Mouse (Mus musculus): ENCODE data around the gene Fhl3. TPM values are rescaled to one million over a fixed set of nuclear protein-coding genes. Genes with fewer than 3 reads are reported as not detected.
"Not testable (repeated sequence)": the region's sequence is repeated elsewhere in the genome, so short reads cannot be mapped to it uniquely, and the experiment has no call there.

Fhl3 gene
- total and polyA plus RNA-seq, 2 experiments from 2014 or later, result 2.0 to 6.9 TPM

DNA sequence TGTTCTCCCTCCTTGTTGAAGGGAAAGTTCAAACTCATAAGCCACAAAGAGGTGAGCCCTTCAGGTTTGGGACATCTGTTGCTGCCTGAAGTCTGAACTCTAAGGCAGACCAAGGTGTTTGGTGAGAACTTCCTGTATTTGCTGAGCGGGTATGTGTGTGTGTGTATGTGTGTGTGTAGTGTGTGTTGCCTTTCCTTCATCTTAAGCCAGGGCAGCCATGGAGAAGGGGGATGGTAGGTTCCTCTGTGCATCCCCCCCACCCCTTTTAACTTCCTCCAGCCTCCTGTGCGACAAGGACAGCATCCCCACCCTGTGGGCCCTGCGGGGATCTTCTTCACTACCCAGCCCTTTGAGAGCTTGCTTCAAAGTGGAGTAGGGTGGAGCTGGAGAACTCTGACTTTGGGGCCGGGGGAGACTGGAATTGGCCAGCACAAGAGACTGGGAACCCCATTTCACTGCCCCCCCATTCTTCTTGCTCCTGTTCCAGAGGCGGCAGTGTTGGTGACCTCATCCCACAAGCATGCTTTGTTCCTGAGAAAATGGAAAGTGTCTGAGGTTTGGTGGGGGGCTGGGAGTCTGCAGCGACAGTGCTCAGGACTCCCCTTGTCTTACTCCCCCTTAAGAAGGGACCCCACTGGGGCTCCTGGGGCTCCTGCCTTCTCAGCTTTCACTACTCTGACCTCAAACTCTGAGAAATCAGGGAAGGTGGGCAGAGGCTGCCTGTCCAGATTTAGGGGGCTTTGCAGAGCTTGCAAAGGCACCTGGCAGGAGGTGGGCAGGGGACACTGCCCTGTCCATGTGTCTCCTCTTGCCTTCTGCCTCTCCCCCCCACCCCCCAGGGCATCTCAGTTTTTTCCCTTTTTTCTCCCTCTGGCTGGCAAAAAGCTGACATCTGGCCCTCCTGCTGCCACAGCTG is 3.6 kb downstream of the Fhl3 start:
- H3K4me3 ChIP-seq (ENCODE audit: low read depth, low read length), result no peak overlapping the region
- H3K9me3 ChIP-seq (ENCODE audit: low read length), result no peaks in the 10 kb centered on the region
- WGBS, result 15% methylated on average over 6 of the region's 6 CpGs
- H3K4me1 ChIP-seq (ENCODE audit: insufficient read depth, low read length), result peaks cover 7% of the 10 kb centered on the region; the same call in 1 of the 2 replicates
- ATAC-seq (ENCODE audit: low FRiP score) (no peak), DNase-seq (ENCODE audit: low spot score) (no peak)
- H3K27me3 ChIP-seq (ENCODE audit: insufficient read depth, low read length), result no peaks in the 10 kb centered on the region
- no peaks in the 10 kb centered on the region for H3K36me3 ChIP-seq (ENCODE audit: insufficient read depth, low read length)
- H3K27ac ChIP-seq (ENCODE audit: low read depth, low read length), result peak overlapping the region; percentile 8; the same call in 1 of the 2 replicates
- H3K9ac ChIP-seq (replicated peaks; ENCODE audit: low read length, poor library complexity, severe bottlenecking), result no peak overlapping the region
- TF ChIP-seq CTCF (IDR thresholded peaks at IDR 0.05), result no peak
- H3K4me2 ChIP-seq (ENCODE audit: low read depth, low read length, poor library complexity, severe bottlenecking), result no peak overlapping the region

DNA sequence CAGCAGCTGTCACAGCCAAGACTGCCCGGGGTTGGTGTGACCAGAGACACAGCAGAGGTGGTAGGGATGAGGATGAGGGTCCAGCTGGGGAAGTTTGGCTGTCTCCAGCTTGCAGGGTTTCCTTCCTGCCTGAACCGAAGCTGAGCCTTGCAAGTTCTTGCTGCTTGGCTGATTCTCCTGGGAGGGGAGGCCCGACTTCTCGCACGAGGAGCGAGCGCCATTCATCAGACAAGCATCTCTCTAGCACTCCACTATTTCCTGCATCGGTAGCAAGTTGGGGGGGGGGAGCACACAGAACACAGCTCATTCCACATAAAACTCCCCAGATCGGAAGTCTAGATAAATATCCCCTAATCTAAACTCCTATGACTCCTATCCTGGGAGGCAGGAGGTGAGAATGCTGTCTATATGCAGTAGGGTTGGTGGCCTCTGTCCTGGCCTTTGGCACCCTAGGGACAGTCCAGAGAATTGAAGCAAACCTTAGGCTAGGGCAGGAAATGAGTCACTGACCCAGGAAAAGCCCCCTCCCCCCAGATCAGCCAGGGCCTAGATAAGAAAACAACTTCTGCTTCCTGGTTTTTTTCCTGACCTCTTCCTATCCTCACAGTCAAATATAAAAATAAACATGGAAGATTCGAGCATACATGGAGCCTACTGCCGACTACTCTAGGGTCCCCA is 4.4 kb downstream of the Fhl3 start:
- Histone ChIP-seq H3K4me2 (ENCODE audit: low read depth, low read length, poor library complexity, severe bottlenecking) (no peak overlapping the region), H3K4me1 (ENCODE audit: insufficient read depth, low read length) (peaks cover 3% of the 10 kb centered on the region; the same call in 1 of the 2 replicates), H3K36me3 (ENCODE audit: insufficient read depth, low read length) (no peaks in the 10 kb centered on the region), H3K27me3 (ENCODE audit: insufficient read depth, low read length) (no peaks in the 10 kb centered on the region), H3K27ac (ENCODE audit: low read depth, low read length) (peak overlapping the region; percentile 8; the same call in 1 of the 2 replicates), H3K4me3 (ENCODE audit: low read depth, low read length) (no peak overlapping the region), H3K9ac (replicated peaks; ENCODE audit: low read length, poor library complexity, severe bottlenecking) (no peak overlapping the region), H3K9me3 (ENCODE audit: low read length) (no peaks in the 10 kb centered on the region)
- TF ChIP-seq CTCF (IDR thresholded peaks at IDR 0.05), result no peak
- WGBS, result 27% methylated on average over 11 of the region's 11 CpGs
- no peak for ATAC-seq (ENCODE audit: low FRiP score)
- DNase-seq (ENCODE audit: low spot score), result no peak

DNA sequence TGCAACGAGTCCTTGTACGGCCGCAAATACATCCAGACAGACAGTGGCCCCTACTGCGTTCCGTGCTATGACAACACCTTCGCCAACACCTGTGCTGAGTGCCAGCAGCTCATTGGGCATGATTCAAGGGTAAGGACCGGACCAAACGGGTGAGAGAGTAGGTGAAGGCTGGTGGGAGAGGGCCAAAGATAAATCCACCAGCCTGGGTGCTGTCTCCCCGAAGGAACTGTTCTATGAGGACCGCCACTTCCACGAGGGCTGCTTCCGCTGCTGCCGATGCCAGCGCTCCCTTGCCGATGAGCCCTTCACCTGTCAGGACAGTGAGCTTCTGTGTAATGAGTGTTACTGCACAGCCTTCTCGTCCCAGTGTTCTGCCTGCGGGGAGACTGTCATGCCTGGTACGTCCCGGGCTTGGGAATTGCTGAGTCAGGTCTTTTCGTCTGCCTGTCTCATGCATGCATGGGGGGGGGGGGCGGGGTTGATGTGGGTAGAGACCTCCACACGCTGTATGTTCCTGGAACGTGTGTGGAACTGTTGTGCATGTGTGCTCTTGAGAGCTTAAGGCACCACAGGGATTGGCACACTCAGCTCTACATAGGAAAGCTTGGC is 5.3 kb downstream of the Fhl3 start:
- WGBS, result 87% methylated on average over 23 of the region's 23 CpGs
- Histone ChIP-seq H3K27ac (ENCODE audit: low read depth, low read length) (no peak overlapping the region), H3K36me3 (ENCODE audit: insufficient read depth, low read length) (no peaks in the 10 kb centered on the region), H3K9me3 (ENCODE audit: low read length) (no peaks in the 10 kb centered on the region), H3K4me1 (ENCODE audit: insufficient read depth, low read length) (0 out of 2 replicates have a peak, but pooled peaks cover 3% of the 10 kb centered on the region), H3K4me2 (ENCODE audit: low read depth, low read length, poor library complexity, severe bottlenecking) (no peak overlapping the region), H3K27me3 (ENCODE audit: insufficient read depth, low read length) (no peaks in the 10 kb centered on the region), H3K9ac (replicated peaks; ENCODE audit: low read length, poor library complexity, severe bottlenecking) (no peak overlapping the region), H3K4me3 (ENCODE audit: low read depth, low read length) (no peak overlapping the region)
- no peak for DNase-seq (ENCODE audit: low spot score)
- TF ChIP-seq CTCF (IDR thresholded peaks at IDR 0.05), result no peak
- ATAC-seq (ENCODE audit: low FRiP score), result no peak

DNA sequence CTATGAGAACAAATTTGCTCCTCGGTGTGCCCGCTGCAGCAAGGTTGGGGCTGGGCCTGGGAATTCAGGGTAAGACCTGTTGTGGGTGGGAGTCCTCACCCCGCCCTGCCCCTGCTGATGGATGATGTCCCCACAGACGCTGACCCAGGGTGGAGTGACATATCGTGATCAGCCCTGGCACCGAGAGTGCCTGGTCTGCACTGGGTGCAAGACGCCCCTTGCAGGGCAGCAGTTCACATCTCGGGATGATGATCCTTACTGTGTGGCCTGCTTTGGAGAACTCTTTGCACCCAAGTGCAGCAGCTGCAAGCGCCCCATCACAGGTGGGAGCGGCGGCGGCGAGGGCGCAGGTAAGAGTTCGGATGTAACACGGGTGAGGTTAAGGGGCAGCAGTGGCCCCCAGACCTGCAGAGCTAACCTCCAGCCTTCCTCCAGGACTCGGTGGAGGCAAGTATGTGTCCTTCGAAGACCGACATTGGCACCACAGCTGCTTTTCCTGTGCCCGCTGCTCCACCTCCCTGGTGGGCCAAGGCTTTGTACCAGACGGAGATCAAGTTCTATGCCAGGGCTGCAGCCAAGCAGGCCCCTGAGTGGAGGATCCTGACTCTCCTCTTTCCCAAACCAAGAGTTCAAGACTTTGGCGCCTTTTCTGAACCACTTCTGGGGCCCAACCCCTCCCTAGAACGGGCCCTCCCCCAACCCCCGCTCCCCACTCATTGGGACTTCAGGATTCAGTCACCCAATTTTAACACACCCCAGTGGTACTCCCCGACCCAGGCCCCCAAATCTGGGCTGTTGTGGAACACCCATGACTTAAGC is 7.1 kb downstream of the Fhl3 start:
- not testable (repeated sequence) for H3K4me1 ChIP-seq (ENCODE audit: insufficient read depth, low read length); DNase-seq (ENCODE audit: low spot score); H3K9me3 ChIP-seq (ENCODE audit: low read length); H3K4me2 ChIP-seq (ENCODE audit: low read depth, low read length, poor library complexity, severe bottlenecking); H3K9ac ChIP-seq (replicated peaks; ENCODE audit: low read length, poor library complexity, severe bottlenecking); H3K36me3 ChIP-seq (ENCODE audit: insufficient read depth, low read length); ATAC-seq (ENCODE audit: low FRiP score); H3K27ac ChIP-seq (ENCODE audit: low read depth, low read length); H3K4me3 ChIP-seq (ENCODE audit: low read depth, low read length); H3K27me3 ChIP-seq (ENCODE audit: insufficient read depth, low read length)
- 89% methylated on average over 25 of the region's 25 CpGs for WGBS

DNA sequence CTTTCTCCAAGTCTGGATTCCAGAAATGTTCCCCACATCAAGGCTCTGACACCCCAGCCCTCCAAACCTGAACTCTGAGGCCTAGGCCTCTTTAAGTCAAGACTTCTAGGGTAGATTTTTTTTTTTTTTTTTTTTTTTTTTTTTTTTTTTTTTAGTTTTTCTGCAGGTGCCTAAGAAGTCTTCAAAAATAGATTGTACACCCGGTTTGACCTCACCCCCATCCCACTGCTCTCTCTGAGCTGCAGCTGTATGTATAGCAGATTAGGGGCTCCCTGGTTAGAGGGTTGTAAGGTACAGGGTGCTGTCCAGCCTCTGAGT is 7.7 kb downstream of the Fhl3 start:
- 28% methylated on average over 1 of the region's 1 CpGs for WGBS
- H3K9ac ChIP-seq (replicated peaks; ENCODE audit: low read length, poor library complexity, severe bottlenecking); H3K27me3 ChIP-seq (ENCODE audit: insufficient read depth, low read length); H3K4me1 ChIP-seq (ENCODE audit: insufficient read depth, low read length); H3K27ac ChIP-seq (ENCODE audit: low read depth, low read length); DNase-seq (ENCODE audit: low spot score); ATAC-seq (ENCODE audit: low FRiP score); H3K9me3 ChIP-seq (ENCODE audit: low read length); H3K36me3 ChIP-seq (ENCODE audit: insufficient read depth, low read length); H3K4me3 ChIP-seq (ENCODE audit: low read depth, low read length): not testable (repeated sequence)
- H3K4me2 ChIP-seq (ENCODE audit: low read depth, low read length, poor library complexity, severe bottlenecking), result peak overlapping the region; percentile 50; the same call in 1 of the 2 replicates

All from midbrain, postnatal 0 days (tissue).